Mouse (Mus musculus) kidney, postnatal 10 days (tissue): ENCODE results near the gene Nckap1l.
"Not testable (repeated sequence)": the region's sequence is repeated elsewhere in the genome, so short reads cannot be mapped to it uniquely, and the experiment has no call there.

Source experiments
- DNase-seq: peaks from one replicate; pipeline ENCODE4 v3.0.0; 2021; ENCODE audit warnings: mixed read lengths

Nckap1l gene

DNA sequence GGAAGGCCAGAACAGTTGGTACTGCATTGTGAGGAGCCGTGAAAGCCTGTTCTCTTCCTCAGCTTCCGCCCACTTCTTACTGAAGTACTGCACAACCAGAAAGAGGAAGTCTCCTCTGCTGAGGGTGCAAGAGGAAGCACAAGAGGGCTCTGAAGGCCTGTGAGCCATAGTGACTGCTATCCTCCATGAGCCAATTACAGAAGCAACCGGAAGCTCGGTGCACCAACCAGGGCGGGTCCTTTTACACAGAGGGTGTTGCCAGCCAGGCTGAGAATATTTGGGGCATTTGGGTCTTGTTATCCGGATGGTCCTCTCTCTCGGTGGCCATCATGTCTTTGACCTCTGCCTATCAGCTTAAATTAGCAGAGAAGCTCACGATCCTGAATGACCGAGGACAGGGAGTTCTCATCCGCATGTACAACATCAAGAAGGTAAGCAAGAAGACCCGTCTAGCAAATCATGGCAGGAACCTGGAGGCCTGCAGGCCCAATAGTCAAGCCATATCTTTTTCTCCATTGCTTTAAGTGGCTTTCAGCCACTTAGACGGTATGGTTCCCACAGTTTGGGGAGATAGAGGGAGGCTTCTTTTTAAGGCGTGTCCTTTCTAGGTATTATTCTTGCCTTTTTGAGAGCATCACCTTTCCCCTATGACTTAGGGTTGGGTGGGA is at the start of gene Nckap1l:
TSS of gene Nckap1l (plus strand) at position 244 of the 668 bp plus-strand sequence.
- DNase-seq = peak; percentile 11

DNA sequence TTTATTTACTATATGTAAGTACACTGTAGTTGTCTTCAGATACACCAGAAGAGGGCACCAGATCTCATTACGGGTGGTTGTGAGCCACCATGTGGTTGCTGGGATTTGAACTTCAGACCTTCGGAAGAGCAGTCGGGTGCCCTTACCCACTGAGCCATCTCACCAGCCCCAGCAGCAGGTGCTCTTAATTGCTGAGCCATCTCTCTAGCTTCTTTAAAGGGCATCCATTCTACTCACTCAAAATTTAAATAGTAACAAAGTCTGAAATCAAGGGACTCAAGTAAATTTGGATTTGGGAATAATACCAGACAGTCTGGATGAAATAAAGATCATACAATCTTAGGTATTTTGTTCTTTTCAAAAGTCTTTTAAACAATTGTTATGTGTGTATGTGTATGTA is 48.0 kb upstream of the Nckap1l start:
- DNase-seq = not testable (repeated sequence)

DNA sequence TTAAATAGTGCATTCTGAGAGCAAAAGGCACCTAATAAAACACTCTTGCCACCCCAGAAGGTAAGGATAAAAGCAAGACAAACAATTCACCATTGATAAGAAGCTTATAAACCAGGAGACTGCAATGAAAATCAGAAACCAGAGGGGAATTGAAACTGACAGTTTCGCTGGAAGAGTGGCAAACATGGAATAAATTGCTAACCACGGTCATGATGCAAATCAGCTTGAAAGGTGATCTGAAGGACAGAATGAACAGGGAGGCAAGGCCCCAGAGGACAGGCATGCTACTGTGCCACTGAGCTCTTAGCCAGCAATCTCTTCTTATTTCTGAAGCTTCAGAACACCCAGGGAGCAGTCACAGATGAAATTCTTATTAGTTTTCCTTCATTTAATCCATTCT is 26.6 kb upstream of the Nckap1l start:
- DNase-seq = no peak

DNA sequence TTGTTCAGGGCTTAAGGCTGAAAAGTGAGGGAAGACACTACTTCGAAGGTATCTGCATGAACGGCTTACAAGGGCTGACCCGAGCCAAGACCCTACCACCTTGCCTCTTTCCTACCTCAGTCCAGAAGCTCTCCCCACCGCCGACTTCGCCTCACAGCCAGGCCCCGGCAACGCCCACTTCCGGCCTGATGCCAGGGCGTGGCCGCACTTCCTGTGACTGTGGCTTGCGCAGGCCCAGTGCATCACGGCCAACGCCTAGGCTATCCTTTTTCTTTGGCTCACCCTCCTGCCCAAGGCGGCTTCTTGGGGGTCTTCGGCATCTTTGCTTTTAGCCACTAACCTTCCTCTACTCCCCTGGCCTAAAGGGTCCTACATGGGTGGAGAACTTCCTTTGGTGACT is 23.4 kb upstream of the Nckap1l start, which contains the start of gene Gtsf1:
TSS of gene Gtsf1 (minus strand) at position 230 of the 400 bp plus-strand sequence.
- no peak for DNase-seq

DNA sequence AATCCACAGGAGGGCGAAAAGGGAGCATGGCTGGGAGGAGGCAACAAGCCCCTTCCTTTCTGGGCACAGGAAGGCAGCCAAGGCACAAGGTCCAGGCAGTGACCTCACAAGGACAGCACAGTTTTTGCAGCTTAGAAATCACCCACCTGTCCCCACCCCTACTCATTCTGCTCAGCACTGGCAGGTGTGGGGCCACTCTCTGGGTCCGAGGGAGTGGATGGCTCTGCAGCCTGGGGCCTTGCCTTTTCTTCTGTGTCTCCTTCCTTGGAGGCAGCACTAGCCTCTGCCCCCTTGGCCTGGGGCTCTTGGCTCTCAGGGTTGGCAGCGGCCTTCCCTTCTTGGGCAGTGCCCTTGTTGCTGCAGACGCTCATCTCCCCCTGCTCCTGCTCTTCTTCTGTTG is 7.6 kb upstream of the Nckap1l start:
- not testable (repeated sequence) for DNase-seq

DNA sequence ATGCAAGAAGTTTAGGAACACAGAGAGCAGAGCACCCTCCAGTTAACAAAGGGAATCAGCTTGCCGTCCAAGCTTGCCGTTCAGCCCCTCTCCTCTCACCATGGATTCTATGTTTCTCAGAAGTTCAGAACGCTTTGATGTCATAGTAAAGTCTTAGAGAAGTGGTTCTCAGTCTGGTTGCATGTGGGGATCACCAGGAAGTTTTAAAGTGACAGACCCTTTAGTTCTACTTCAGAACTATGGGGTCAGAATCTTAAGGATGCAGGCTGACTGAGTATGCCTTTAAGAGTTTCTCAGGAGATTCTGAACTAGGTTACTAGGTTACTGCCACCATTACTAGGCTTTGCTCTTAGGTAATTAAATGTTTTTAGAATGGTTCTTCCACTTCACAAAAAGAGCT is 5.2 kb upstream of the Nckap1l start, which contains the start of gene Gtsf2:
TSS of gene Gtsf2 (minus strand) at position 101 of the 400 bp plus-strand sequence.
- no peak for DNase-seq

DNA sequence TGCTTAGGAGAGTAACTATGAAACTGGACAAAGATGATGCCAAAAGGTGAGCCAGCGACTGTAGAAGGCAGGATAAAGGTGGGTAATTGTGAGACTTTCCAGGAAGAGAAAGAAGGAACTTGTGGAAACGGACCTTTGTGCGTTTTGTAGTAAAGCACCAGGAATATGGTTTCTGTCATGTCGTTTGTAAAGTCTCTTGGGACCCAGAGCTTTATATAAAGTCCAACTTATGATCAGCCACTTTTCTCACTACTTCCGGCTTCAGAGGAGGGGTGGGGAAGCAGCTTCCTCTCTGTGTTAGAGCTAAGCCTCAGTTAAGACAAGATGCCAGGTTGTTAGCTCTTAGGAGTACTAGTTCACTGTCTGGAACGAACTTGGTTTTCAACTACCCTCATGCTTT is 855 bp downstream of the Nckap1l start:
- no peak for DNase-seq

DNA sequence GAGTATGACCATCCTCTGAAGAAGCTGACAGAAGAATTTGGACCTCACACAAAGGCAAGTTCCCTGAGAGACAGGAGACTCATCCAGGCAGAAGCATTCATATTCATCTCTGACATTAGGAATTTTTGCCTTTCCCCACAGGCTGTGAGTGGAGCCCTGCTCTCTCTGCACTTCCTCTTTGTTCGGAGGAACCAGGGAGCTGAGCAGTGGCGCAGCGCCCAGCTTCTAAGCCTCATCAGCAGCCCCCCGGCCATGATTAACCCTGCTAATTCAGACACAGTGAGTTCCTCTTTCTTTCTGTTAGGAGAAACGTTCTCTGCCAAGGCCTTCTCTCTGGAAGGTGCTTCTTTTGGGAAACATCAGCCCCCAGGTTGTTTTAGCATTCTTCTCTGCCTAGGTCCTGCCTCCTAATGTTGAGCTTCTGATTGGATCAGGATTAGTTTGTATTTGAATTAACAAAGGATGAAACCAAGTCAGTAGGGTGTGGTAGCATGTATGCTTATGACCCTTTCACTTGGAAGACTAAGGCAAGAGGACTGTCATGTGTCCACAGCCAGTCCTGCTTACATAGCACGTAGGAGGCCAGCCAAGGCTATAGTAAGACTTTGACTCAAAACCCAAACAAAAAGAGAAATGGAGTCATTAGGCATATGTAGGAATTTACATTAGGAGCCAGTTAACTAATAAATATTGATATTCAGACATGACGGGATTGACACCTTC is 9.1 kb downstream of the Nckap1l start:
- peak; percentile 14 for DNase-seq

DNA sequence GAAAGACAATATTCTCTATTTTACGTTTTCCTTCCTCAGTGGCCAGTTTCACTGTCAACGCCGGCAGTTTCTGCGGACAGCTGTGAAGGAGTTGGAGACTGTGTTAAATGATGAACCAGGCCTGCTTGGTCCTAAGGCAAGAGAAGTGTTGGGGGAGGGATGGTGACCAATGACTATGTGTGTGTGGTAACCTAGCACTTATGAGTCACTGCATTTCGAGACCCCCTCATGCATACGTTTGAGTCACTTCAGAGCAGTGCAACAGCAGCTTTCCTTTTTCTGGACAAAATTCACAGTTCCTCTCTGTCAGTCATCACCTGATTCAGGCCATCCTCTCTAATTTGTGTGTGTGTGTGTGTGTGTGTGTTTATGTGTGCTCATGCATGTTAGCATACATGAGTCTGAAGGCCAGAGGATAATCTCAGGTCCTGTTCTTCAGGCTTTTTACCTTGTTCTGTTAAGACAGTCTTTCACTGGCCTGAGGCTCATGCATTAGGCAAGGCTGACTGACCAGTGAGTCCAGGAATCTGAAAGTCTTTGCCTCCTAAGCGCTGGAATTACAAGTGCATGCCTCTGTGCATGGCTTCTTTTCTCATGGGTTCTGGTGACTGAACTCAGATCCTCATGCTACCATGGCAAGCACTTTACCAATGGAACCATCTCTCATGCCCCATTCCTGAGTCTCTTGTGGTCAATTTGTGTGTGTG is 18.0 kb downstream of the Nckap1l start:
- DNase-seq = no peak

DNA sequence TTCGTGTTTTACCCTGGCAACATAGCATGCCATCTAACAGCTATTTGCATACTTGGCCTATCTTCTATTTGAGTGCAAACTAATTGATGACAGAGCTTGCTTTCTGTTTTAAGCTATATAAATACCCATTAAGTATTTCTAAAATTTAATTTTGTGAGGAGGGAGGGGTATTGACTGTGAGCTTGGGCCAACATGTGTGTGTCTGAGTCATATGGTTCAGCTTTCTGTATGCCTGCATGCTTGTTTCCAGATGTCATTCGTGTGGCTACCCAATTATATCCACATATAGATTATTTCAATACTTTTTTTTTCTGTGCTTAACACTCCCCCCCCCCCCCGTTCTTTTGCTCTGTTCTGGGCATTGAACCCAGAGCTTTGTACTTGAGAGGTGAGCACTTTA is 18.7 kb downstream of the Nckap1l start:
- no peak for DNase-seq

DNA sequence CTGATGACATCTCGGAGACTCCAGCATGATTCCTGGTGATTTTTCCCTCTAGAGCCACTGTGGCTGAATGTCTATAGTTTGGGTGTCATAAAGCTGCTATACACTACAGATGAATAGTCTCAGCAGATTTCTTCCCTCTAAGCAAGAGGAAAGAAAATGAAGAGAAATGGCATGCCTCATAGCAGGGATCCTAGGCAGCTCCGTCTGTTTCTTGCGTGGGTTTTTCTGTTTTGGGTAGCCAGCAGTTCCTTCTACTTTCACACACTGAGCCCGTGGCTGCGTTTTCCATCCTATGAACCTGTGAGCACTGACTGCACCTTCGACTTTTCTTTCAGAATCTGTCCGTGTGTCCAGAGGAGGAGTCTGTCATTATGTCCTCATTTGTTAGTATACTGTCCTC is 19.6 kb downstream of the Nckap1l start:
- no peak for DNase-seq

DNA sequence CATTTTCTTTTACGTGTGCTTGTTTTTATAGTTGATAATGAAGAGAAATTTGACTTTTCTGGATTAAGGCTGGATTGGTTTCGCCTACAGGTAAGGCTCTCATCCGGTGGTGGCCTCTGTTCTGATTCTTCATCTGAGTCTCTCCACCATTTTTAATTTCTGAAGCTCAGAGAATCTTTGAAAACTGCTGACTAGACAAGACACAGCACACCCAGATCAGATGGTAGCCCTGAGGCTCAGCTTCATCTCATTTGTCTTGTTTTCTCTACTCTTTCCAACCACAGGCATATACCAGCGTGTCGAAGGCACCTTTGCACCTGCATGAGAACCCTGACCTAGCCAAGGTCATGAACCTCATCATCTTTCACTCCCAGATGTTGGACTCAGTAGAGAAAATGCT is 20.2 kb downstream of the Nckap1l start:
- no peak for DNase-seq

DNA sequence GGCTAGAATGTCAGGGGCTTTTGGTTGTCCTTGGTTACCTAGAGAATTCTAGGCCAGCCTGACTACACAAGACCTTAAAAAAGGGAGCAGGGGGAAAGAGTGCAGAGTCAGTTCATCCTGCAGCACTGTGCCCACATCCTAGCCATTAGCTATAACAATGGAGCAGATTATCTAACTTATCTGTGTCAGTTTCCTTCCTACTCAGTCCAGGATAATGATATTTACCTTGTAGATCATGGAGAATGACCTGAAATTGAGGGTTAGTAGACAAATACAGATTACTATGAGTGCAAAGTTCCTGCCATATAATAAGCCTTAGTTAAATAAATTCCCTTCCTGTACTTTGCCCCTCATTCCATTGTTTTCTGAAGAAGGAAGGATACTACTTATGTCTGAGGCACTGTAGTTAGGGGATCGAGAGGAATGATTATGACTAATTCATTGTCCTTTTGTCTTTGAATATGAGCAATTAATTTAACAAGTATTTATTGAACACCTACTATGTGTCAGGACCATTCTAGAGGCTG is 25.5 kb downstream of the Nckap1l start:
- DNase-seq = no peak

DNA sequence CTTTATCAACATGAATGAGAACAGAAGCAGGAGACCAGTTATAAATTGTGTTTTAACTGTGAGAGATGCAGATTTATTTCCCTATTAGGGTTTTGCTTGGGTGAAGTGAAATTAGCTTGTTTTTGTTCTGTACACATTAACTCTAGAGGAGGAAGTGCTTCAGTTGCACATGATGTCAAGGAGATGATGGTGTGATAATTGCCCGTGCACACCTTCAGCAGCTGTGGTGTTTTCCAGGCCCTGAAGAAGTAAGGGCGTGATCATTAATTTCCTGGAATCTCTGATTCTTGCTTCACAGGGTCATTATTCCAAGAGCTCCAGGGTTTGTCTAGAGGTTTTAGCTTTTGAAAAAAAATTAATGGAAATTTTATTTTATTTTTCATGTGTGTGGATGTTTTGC is 26.5 kb downstream of the Nckap1l start:
- DNase-seq = no peak

DNA sequence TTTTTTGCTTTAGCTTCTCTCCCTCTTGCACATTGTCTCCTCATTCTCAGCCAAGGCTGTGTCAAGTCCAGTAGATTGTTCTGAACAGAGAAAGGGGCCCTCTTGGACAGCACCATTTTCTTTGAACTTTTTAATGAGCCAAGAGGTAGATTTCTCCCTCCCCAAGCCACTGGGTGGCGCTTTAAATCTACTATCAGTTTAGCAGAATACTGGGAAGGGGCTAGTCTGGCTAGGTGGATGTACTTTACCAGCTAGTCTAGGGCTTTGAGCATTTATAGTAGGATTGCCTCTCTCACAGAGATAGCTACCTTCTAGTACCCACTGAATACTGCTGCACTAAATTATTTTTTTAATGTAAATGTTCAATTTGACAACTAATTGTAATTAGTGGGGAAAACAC is 28.9 kb downstream of the Nckap1l start:
- DNase-seq = peak; percentile 46

DNA sequence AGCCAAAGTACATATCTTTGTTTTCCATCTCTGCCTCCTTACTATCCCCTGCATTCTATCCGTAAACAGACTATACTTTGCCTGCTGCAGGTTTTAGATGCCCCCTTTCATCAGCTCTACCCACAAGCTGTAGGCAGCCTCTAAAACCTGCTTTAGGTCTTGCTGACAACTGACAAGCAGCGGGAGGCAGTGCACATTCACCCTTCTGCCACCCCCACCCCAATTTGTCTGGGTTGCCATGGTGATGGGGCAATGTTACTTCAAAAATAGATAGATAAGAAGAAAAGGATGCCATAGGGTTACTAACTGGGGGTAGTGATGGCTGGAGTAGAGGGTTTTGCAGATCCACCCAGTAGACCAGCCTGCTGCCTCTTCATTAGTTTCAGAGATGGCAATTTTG is 30.9 kb downstream of the Nckap1l start:
- DNase-seq = no peak

DNA sequence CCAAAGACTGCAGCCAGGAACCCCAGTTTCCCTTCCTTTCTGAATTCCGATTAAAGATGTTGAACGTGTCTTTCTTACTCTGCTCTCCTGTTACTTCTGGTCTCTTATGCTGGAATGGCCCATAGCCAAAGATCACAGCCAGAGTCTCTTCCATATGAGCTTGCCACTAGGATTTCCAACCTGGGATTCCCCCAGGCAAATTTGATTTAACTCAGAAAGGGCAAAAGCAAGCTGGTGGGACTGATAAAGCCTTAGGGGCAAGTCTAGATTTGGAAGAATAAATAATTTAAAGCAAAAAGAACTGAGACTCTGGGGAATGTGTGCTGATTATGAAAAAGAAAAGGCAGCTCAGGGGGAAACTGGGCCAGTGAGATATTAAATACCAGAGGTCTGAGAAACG is 31.5 kb downstream of the Nckap1l start:
- no peak for DNase-seq

DNA sequence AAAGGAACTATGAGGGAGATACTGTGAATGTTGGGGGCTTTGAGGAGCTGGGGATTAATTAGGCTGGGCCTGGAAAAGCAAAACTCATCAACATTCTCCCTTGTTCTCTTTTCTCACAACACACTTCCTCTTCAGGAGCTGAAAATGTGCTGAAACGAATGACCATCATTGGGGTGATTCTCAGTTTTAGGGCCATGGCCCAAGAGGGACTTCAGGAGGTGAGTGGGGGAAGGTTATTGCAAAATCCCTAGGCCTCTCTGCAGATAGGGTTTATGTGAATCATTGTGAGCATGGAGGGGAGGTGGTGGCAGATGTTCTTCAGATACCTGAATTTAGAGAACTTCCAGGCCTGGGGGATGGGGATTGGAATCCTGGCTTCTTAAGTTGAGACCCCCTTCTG is 33.1 kb downstream of the Nckap1l start:
- DNase-seq = no peak

DNA sequence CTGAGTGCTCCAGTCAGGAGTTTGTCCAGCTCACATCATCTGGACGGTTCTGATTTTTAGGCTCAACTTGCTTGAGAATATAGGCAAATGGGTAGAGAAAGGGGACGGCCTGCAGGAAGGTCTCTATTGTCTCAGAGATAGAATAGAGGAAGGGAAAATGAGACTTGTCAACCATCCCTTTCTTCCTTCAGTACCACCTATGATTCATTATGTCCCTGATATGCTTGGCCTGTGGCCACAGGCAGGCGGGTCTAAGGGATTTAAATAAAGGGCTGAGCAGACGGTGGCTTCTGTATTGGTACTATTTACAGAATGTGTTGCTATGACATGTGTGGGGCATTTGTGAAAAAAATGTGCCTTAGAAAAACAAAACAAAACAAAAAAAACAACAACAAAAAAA is 34.7 kb downstream of the Nckap1l start:
- no peak for DNase-seq

DNA sequence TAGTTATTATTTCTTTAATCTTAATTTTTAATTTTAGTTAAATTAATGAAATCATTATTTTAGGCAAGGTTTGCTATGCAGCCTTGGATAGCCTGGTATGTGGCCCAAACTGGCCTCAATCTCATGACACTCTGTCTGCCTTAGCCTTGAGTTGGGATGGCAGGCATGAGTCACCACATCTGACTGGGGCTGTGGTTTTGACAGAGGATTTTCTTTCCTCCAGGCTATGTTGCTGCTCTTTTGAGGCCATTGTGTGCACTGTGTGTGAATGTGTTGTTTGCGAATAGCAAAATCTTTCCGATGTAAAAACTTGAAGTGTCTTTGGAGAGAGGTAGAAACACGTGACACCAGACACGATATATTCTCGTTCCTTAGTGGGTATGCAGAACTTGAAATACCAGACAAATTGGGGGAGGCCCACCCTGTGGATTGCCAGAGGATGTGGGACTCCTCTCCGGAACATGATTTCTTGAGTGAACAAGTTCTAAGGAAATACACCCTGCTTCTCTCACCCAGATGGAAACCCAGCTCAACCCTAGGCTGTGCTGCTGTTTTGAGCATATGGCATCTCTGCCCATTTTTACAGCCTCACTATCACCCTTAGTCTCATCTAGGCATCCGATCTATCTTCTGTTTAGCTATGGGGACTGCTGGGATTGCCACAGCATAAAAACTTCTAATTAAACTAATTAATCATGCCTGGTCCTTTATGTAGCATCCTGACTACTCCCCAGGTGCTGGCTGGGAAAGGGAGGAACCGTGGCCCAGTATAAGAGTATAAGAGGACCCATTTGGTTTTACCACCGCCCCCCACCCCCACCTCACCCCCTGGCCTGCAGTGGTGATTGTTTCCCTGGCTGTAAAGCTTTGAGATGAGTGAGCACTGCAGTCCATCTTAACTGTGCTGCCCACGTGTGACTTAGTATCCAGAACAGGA is 42.9 kb downstream of the Nckap1l start:
- no peak for DNase-seq

DNA sequence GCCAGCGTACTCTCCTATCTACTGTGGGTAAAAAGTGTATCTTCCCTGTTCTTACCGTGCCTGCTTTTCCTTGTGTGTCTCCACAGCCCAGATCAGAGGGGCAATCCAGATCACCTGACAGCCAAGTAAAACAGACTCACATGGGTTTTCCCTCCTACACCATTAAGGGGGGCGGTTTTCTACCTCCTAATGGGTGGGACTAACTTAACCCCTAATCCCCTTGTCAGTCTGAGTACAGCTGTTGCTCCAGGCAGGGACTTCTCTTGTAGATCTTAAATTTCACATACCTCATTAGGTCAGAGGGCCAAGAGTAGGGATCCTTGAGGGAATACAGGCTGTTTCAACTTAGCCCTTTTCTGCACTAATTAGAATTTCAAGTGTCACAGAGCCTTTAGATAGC is 44.6 kb downstream of the Nckap1l start:
- DNase-seq = no peak

DNA sequence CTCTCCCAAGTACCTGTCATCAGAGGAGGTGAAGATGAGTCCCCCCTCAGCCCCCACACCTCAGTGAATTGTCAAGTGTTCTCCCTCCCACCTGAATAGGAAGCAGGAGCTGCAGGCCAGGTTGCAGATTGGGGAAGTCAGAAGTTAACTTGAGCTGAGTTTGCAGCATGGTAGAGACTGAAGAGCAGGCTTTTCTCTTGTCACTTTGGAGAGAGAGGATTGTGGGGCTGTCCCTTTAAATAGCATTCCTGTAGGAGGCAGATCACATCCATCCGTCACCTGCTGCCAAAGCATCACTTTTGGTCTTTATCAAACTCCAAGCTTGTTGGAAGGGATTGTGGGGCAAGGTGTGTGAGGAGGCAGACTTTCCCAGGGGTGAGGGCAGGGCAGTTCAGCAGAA is 47.1 kb downstream of the Nckap1l start:
- no peak for DNase-seq

DNA sequence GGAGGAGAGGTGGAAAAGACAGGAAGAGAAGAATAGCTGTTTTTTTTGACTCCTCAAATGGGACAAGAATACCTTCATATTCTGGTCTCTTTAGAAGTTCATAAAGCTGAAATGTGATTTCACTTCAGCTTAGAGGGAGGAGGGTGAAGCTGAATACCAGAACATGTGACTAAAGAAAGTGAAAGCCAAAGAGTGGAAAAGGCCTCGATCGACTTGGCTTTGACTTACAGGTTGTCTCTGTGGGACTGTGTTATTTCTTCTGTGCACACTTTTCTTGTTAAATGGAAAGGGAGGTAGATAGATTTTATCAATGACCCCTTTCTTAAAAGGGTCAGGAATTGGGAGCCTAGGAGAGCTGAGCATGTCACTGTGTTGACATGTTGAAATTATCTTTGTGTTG is 47.6 kb downstream of the Nckap1l start:
- no peak for DNase-seq
